Mouse (Mus musculus) retina, postnatal 1 day (tissue): ENCODE measurements around the gene Rpp14.
A peak's percentile ranks its signal among the peaks of the same experiment; 100 is the strongest.

ENCODE experiments used
- DNase-seq: peaks from one replicate; pipeline ENCODE4 v3.0.0-alpha.2; 2012

Rpp14 gene

DNA sequence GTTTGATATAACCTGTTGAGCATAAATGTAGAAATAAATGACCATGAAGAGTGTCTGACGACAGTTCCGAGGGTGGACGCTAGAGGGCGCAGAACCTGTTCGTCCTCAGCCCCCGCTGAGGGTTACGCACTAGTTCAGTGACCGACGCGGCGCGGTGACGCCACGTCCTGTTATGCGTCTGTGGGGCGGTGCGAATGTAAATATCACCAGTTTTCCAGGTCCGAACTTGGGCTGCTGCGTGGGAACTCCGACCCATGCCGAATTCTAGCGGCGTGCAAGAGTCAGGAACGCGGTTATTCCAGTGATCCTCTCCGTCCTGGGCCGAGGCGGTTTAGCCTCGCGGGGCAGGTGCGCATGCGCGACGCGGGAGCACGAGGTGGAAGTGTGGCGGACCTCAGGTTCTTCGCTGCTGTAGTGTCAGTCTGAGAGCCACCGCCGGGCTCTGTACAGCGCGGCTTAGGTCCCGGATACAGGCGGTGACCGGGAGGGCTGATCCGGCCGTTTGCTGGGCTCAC is at the start of gene Rpp14:
Gene Rpp14, plus strand, starts transcription at position 203 of the 515 bp plus-strand sequence.
- peak; percentile 96 for DNase-seq

DNA sequence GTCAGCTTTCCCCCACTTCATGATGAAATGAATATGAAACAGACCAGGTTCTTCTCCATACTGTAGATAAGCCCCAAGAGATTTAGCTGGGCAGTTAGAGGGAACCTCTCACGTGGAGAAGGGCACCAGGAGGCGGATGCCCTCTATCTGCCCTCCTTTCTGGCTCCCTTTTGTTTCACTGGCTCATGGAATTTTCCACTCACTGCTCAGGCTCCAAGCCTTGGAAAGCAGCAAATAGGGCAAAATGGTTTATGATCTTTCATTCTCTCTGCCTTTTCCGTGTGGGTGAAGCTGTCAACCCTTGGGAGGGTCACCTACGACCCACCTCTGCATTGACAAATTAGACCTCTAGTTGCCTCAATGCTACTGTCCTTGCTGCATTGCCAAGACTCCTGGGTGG is 49.6 kb upstream of the Rpp14 start:
- DNase-seq: peak; percentile 53

DNA sequence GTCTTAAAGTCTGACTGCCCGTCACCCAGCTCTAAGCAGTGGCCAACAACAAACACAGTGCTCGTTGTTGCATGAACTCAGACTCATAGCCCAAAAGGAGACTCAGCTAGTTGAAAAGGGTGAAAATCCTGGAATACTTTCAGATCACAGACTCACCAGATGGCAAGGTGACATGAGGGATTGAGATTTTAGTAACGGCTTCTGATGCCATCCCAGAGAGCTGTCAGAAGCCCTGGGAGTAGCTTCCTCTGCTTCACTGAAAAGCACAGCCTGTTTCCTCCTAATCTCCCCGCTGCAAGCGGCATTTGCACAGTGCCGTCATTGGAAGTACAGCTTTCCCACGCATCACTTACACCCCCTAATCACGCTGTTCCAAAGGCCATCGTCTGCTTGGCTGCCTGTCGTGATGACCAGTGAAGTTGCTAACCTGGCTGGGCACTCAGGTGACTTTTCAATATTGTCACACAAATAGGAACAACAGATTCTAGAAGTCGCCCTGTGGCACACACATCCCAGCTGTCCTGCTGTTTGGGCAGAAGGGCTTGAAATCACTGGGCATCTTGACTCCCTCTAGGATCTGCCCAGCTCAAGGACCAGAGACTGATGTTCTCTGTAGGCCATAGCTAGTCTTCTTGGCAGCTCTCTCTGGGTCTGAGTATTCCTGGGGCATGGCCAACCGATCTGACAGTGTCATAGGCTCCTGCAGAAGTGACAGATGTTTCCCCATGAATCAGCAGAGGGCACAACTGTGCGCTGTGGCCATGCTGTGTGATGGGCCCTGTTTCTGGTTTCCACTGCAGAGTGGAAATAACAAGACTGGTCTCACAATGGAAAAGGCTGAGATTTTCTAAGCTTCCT is 47.9 kb upstream of the Rpp14 start:
- peak; percentile 44 for DNase-seq

DNA sequence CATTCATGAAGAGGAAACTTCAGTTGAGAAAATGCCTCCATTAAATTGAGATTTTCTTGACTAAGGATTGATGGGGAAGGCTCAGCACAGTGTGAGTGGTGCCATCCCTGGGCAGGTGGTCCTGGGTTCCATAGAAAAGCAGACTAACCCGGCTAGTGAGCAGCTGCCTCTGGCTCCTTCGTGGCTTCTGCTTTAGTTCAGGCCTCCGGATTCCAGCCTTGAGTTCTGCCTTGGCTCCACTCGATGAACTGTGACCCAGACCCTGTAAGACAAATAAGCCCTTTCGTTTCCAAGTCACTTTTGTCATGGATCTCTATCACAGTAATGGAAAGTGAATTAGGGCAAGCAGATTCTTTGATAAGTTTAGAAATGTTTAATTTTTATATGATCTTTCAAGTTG is 45.6 kb upstream of the Rpp14 start:
- no peak for DNase-seq

DNA sequence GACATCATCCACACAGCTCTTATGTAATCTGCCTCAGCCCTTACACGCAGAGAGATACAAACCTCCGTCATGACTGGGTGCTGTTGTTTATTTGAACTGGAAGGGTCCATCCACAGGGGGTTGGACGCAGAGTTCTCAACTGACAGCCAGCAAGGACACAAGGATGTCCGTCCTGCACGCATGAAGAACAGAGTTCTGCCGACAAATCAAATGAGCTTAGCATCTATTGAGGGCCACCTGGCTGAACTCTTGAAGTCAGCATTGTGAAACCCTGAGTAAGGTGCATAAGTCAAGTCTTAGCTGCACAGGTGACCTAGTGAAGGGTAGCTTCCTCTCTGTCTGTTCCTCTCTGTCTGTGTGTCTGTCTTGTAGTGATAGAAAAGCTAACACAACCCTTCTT is 44.2 kb upstream of the Rpp14 start:
- no peak for DNase-seq

DNA sequence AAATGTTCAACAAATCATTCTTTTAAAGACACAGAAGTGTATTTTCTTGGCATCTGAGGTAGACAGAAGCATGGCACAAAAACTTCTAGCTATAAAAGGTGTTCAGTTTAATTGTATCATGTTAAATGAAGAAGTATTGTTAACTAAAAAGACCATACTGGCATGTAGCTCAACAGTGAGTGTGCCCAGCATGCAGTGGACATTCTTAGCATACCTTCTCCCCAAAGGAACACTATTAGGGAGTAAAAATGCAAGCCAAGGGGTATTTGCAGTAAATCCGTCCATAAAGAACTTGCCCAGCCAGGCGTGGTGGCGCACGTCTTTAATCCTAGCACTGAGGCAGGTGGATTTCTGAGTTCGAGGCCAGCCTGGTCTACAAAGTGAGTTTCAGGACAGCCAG is 43.8 kb upstream of the Rpp14 start:
- DNase-seq: no peak

DNA sequence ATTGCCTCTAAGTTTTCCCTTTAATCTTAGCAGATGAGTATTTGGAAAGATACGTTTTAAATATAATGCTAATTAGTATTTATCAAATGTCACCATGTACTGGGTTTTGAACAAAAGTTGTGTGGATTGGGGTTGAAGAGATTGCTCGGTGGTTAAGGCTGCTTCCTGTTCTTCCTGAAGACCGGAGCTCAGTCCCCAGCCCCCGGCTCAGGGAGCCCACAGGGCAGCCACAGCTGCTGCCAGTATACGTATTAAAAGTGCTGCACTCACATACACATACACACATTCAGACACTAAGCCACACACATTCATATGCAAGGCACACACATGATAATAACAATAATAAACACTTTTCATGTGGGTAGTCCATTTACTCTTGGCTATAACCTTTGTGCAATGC is 42.0 kb upstream of the Rpp14 start:
- no peak for DNase-seq

DNA sequence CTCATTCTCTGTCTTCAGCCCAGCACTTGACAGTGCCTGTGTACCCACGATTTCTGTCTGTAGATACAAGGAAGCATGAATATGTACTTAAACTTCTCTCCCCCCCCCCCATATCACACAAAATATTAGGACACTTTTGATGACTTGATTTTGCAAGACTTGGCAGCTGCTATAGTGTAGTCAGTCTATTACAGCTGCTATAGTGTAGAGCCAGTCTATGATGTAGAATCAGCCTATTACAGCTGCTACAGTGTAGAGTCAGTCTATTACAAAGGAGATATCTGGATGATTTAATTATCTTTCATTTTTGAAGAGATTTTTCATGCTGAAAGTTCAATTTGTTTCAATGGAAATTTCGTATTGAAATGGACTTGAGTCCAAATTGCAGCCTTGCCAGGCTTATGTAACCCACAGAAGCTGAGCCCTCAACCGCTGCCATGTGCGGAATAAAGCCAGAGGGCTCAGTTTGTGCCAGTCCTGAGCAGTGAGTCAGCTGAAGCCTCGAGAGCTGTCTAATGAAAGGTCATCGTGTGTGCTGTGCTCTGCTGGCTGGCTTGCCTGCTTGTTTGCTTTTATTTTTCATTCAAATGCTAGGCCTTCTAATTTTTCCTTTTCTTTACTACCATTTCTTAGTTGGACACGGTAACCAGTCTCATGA is 41.2 kb upstream of the Rpp14 start:
- no peak for DNase-seq

DNA sequence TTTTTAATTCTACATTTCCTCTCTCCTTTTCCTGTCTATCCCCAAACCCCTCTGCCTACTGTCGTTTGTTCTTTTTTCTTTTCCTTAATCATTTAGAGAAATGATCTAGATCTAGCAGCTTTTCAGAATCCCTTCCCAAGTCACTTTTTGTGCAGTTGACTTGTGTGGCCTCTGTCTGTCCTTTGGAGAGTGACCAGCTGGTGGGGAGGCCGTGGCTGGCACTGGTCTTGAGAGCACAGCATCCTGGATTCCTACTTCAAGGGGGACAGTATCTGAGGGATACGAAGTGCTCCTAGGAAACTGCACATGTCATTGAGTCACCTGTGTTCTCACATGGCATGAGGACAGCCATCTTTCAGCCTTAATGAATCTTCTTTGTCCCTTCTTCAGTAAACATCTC is 40.0 kb upstream of the Rpp14 start:
- no peak for DNase-seq

DNA sequence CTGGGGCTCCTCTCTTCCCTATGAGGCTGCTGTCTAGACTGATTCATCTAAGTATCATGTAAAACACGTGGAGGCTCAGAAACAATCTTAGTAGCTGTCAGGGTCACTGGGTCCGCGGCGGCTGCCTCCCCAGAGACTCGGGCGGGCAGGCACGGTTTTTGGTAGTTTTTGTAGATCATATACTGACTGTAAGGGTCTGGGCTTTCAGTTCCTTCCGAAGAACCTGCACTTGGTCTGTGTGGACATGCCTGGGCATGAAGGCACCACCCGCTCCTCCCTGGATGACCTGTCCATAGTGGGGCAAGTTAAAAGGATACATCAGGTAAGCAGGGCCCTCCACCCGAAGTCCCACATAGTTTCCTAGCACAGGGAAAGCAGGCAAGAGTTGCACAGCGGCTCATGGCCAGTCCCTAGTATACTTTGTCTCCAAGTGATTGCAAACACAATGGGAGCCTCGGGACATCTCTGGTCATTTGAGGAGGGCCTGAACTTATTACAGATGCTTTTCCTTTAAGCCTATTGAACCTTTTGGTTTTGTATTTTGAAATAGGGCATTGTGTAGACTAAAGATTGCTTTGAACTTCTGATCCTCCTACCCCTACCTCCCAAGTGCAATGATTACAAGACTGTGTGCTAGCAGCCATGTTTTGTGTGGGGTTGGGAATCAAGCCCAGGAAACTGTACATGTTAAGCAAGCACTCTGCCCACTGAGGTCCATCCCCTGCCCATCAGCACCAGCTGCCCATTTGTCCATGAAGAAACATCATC is 39.1 kb upstream of the Rpp14 start:
- no peak for DNase-seq

DNA sequence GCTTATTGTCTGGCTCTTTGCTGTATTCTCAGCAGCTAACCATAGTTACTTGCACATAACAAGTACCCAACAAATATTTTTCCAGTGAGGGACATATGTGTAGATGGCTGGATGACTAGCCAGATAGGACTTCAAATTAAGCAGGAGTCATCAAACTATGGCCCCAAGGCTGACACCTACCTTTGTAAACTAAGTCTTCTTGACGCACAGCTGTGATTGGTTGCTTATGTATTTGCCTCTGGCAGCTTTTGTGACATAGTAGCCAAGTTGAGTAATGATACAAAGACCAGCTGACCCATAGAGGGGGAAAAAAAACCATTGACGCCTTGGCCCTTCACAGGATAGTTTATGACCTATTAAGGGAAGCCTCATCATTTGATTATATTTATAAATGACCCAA is 38.0 kb upstream of the Rpp14 start:
- no peak for DNase-seq

DNA sequence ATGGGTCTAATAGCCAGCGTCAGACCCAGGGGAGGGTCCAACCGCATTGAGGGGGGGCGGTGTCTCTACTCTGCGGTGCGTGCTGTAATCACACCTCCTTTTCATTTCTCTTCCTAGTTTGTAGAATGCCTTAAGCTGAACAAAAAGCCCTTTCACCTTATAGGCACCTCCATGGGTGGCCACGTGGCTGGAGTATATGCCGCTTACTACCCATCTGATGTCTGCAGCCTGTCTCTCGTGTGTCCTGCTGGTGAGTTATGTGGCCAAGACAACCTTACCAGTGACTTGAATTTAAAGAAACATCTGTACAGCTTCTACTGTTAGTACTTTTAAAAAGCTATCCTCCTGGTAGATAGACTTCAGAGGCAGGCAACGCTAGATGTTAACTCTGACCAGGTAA is 37.6 kb upstream of the Rpp14 start:
- no peak for DNase-seq

DNA sequence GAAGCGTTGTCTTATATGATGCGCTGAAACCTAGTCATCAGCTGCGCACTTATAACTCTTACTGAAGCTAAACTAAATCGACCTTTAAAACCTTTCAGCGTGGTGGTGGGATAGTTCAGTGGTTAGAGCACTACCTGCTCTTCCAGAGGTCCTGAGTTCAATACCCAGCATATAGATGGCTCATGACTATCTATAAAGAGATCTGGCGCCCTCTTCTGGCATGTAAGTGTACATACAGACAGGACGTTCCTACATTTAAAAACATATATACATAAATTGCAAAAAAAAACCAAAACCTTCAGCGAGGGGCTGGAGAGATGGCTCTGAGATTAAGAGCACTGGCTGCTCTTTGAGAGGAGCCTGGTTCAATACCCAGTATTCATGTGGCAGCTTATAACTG is 35.8 kb upstream of the Rpp14 start:
- DNase-seq: peak; percentile 60

DNA sequence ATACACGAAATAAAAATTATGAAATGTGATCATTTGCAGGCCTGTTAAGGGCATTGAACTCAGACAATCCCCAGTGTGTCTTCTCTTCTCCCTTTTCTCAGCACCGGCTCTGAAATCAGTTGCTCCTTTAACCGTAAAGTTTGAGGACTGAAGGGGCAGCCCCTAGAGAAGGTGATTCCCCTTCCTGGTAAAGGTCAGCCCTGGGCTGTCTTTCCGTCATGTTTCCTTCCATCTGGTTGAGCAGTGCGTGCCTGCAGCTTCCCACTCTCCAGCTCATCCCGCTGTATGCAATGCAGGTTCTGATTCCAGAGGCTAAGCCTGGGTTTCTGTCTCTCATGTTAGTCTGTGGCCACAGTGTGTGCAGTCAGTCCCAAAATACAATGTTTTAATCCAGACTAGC is 35.4 kb upstream of the Rpp14 start:
- no peak for DNase-seq

DNA sequence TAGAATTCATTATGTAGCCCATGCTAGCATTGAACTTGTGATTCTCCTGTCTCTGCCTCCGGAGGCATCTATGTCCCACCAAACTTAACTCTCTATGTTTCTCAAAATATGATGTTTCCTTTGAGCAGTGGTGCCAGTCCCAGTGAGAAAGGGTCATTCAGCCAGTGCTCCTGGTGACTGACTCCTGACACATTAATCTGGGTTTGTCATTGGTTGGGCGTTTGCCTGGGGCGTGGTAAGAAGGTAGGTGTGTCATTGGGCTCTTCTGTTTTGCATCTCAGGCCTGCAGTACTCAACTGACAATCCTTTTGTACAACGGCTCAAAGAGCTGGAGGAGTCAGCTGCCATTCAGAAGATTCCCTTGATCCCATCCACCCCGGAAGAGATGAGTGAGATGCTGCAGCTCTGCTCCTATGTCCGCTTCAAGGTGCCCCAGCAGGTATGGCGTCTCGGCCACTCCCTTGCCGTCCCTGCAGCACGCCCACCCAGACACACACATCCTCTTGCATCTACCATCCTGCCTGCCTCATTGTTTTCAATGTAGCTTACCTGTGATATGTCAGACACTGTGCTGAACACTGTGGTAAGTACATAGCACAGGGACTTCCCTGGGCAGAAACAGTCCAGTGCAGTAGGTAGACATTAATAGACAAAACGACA is 34.9 kb upstream of the Rpp14 start:
- DNase-seq: no peak

DNA sequence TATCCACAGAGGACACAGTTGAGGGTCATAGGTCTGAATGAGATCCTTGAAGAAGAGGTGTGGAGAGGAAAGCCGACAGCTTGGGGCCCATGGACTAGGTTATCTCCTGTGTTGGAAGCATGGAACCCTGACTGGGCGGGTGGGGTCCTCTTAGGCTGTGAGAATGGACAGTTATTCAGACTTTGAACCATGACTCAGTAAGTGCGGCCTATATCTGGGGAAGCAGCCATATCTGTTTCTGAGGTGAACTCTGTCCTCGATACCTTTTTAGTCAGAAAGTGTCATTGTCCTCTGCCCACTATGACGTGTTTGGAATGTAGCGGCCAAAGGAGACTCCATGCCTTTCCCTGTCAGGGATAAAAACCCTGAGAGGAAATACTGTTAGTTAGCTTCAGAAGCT is 33.3 kb upstream of the Rpp14 start:
- no peak for DNase-seq

DNA sequence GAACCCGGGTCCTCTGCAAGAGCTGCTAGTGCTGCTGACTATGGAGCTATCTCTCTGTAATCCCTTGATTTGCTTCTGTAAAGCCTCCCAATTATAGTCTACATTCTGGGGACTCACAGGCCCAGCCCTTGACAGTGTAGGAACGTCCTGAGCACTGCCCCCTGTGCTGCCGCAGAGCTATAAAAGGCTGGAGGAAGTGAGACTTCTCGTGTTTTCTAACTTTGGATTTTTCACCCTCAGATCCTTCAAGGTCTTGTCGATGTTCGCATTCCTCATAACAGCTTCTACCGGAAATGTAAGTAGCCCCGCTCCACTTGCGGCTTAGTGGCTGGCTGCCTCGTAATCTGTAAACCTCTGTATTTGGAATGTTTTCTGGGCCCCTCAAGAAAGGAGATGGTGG is 30.8 kb upstream of the Rpp14 start:
- no peak for DNase-seq

DNA sequence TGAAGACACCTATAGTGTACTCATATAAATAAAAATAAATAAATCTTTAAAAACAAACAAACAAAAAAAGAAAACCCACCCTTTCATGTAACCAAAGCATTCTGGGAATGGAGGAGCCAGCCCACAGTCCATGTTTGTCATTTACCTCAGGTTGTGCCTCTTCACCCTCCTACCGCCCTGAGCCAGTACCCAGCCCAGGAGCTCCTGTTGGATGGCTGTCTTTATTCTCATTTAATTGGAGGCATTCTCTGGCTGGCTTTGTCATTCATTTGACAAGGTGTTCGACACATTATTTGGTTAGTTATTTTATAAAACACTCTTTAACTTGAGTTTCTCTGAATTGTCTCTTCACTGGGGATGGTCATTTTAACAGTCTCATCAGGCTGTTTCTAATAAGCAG is 28.3 kb upstream of the Rpp14 start:
- DNase-seq: no peak

DNA sequence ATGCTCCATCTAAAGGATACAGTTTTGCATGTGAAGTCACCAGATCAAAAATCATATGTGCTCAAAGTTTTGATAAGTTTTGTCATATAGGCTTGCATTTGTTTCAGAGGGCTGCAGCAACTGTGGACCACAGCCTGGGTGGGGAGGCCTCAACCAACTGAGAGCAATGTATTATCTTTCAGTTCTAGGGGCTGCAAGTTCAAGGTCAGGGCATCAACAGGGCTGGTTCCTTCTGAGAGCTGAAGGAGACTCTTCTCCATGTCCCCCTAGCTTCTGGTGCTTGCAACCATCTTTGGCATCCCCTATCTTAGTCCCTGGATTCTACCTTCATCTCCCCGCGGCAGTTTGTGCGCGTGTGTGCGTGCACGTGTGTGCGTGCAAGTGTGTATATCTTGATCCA is 27.5 kb upstream of the Rpp14 start:
- DNase-seq: no peak

DNA sequence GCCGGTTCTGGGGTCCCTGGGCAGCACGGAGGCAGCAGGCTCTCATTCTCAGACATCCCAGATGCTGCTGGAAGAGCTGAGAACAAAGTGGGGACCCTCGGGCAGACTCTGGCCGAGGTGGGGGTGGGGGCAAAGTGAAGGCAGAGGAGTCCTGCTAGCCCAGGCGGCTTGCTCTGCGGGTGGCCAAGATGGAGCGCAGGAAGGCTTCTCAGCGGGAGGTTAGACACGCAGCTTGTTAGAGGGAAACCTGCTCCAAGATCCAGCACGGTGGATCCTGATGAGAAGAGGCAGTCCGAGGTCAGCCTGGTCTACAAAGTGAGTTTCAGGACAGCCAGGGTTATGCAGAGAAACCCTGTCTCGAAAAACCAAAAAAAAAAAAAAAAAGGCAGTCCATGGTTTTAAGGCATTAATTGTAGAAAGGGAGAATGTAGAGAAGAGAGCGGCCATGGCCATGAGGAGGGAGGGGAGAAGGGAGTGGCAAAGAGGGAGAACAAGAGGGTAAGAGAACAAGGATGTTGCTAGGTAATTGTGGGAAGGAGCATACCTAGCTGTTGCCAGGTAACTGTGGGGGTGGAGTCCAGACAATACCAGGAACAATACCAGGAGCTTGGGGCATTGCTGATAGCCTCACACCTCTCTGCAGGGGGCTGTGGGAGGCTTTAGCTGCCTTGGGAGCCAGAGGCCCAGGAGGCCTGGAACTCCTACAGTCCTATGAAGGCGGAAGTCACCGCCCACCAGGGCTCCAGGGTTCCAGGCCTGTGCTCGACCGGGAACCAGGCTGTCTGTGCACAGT is 25.7 kb upstream of the Rpp14 start:
- DNase-seq: peak; percentile 29

DNA sequence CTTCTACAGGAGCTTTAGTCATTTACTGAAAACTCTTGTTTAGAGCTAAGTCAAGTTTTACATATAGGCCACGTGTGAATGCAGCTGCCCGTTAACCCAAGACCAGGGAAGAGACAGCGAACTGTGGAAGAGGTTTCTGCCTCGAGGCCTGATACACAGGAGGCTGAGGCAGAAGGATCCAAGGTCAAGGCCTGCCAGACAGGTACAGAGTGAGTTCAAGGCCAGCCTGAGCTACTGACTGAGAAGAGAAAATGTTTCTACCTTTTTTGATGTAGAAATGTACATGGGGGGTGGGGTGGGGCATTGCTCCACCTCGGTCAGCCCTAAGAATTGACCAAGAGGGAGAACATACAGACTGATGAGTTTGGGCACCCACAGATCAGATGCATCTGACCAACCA is 24.1 kb upstream of the Rpp14 start:
- no peak for DNase-seq

DNA sequence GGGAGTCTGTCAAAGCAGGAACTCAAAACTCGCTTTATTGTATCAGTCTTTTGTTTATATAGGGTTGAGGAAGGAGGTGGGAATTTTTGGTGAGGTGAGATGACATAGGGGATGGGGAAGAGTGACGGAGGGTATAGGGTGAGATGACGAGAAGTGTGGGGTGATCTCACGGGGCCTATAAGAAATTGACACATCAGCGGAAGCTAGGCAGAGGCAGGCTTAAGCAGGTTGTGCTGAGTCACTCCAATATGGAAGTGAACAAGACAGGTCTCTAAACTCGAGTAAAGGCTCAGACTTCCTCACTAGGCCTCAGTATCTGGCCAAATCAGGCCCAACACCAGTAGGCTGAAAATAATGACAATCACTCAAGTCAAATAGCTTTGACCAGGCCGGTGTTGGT is 20.2 kb upstream of the Rpp14 start:
- no peak for DNase-seq
